9 mouse cellular contexts compared by ENCODE assay signal in the genomic region with DNA sequence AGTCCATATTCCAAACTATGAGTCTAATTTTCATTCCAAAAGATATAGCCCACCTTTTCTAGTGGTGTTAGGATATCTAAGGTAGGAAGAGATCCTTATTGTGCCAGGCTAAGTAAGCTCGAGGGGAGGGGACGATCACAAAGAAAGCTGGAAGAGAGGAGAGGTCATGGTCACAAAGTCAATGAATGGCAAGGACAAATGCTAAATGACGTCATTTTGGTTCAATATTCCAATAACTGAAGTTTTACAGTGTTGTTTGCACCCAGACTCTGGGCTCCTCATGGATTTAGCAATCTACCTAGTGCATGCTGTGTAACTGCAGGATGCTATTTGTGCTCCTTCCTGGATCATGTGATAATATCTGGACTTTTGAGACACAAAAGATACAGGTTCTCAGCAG. TPM values are rescaled to one million over a fixed set of nuclear protein-coding genes. Genes with fewer than 3 reads are reported as not detected.
DNase-seq lines count a peak whose midpoint lies in the region; ATAC-seq and TF ChIP-seq lines count a peak whose summit lies in the region.
"Had no signal": no experiment of that assay in that cellular context is flagged by ENCODE, and none has a peak within 500 bp of the region (broad histone marks: within the 10 kb centered on the region; RNA-seq: fewer than 3 reads in every experiment).

No protein-coding gene starts in this region.

- no peak overlapping the region for H3K4me2 ChIP-seq in heart, embryonic 12.5 days
- no peak overlapping the region for H3K4me2 ChIP-seq in midbrain, embryonic 11.5 days
- peak overlapping the region; percentile 84; the same call in 1 of the 2 replicates for H3K4me2 ChIP-seq in limb, embryonic 15.5 days
- H3K4me2 ChIP-seq in stomach, postnatal 0 days (replicated peaks; ENCODE audit: low read depth) = peak overlapping the region; percentile 86

- DNase-seq in heart, adult 9 months (ENCODE audit: low spot score in 2 of 2) = no peak
- DNase-seq in midbrain, embryonic 10.5 days (ENCODE audit: low spot score) = no peak
- no peak for DNase-seq in midbrain, embryonic 11.5 days (ENCODE audit: low spot score, missing footprints)
- DNase-seq in stomach, postnatal 0 days (ENCODE audit: low spot score) = no peak
- DNase-seq in cerebellum, postnatal 4 days (ENCODE audit: low spot score in 2 of 2) = no peak
- DNase-seq in retina, postnatal 1 day = no peak
- DNase-seq: heart, adult 18-20 months had no signal

- ATAC-seq in heart, embryonic 12.5 days (ENCODE audit: insufficient number of reproducible peaks, low FRiP score) = no peak
- ATAC-seq in midbrain, embryonic 11.5 days (ENCODE audit: low FRiP score) = no peak
- ATAC-seq in limb, embryonic 15.5 days (ENCODE audit: insufficient number of reproducible peaks, low FRiP score, low TSS enrichment, low read depth) = no peak
- ATAC-seq in stomach, postnatal 0 days (ENCODE audit: low FRiP score, low TSS enrichment) = no peak

- TF ChIP-seq CTCF in stomach, postnatal 0 days (IDR thresholded peaks at IDR 0.05; ENCODE audit: low read depth) = no peak

- no peaks in the 10 kb centered on the region for H3K36me3 ChIP-seq in heart, embryonic 12.5 days
- H3K36me3 ChIP-seq in midbrain, embryonic 10.5 days = no peaks in the 10 kb centered on the region
- no peaks in the 10 kb centered on the region for H3K36me3 ChIP-seq in midbrain, embryonic 11.5 days (ENCODE audit: control insufficient read depth, insufficient read depth, low read length)
- no peaks in the 10 kb centered on the region for H3K36me3 ChIP-seq in limb, embryonic 15.5 days
- no peaks in the 10 kb centered on the region for H3K36me3 ChIP-seq in stomach, postnatal 0 days (ENCODE audit: control insufficient read depth, insufficient read depth, low read length)

- peak overlapping the region; percentile 96; the same call in 1 of the 2 replicates for H3K4me3 ChIP-seq in heart, embryonic 12.5 days
- H3K4me3 ChIP-seq in midbrain, embryonic 10.5 days = peak overlapping the region; percentile 93
- H3K4me3 ChIP-seq in midbrain, embryonic 11.5 days (ENCODE audit: low read depth, low read length) = no peak overlapping the region
- peak overlapping the region; percentile 88; the same call in 1 of the 2 replicates for H3K4me3 ChIP-seq in limb, embryonic 15.5 days
- no peak overlapping the region for H3K4me3 ChIP-seq in stomach, postnatal 0 days (ENCODE audit: low read depth, low read length)

- TF ChIP-seq EP300 in stomach, postnatal 0 days (optimal IDR thresholded peaks at IDR 0.05) = no peak

- peaks cover 16% of the 10 kb centered on the region for H3K4me1 ChIP-seq in heart, embryonic 12.5 days (replicated peaks)
- H3K4me1 ChIP-seq in midbrain, embryonic 10.5 days = peaks cover 41% of the 10 kb centered on the region
- H3K4me1 ChIP-seq in midbrain, embryonic 11.5 days (ENCODE audit: control insufficient read depth, insufficient read depth, low read length) = peaks cover 10% of the 10 kb centered on the region
- H3K4me1 ChIP-seq in limb, embryonic 15.5 days = peaks cover 23% of the 10 kb centered on the region
- H3K4me1 ChIP-seq in stomach, postnatal 0 days (replicated peaks; ENCODE audit: control insufficient read depth, insufficient read depth) = no peaks in the 10 kb centered on the region; the same call in 1 of the 2 replicates

- no peak overlapping the region for H3K27ac ChIP-seq in heart, embryonic 12.5 days (ENCODE audit: poor library complexity, severe bottlenecking)
- H3K27ac ChIP-seq in midbrain, embryonic 10.5 days (replicated peaks) = no peak overlapping the region; the same call in 1 of the 2 replicates
- no peak overlapping the region for H3K27ac ChIP-seq in midbrain, embryonic 11.5 days (ENCODE audit: low read depth, low read length)
- no peak overlapping the region for H3K27ac ChIP-seq in limb, embryonic 15.5 days
- no peak overlapping the region for H3K27ac ChIP-seq in stomach, postnatal 0 days (replicated peaks)

- H3K27me3 ChIP-seq in heart, embryonic 12.5 days (replicated peaks) = peaks cover 12% of the 10 kb centered on the region
- H3K27me3 ChIP-seq in midbrain, embryonic 10.5 days (ENCODE audit: low read depth, poor library complexity, severe bottlenecking) = peaks cover 31% of the 10 kb centered on the region
- H3K27me3 ChIP-seq in midbrain, embryonic 11.5 days (ENCODE audit: control insufficient read depth, insufficient read depth, low read length) = no peaks in the 10 kb centered on the region
- H3K27me3 ChIP-seq in limb, embryonic 15.5 days = no peaks in the 10 kb centered on the region
- H3K27me3 ChIP-seq in stomach, postnatal 0 days (ENCODE audit: control insufficient read depth, insufficient read depth, low read length) = no peaks in the 10 kb centered on the region

- WGBS in heart, embryonic 12.5 days = 71% methylated on average over 3 of the region's 3 CpGs
- WGBS in midbrain, embryonic 10.5 days = 72% methylated on average over 3 of the region's 3 CpGs
- 60% methylated on average over 3 of the region's 3 CpGs for WGBS in midbrain, embryonic 11.5 days
- WGBS in limb, embryonic 15.5 days = 80% methylated on average over 3 of the region's 3 CpGs
- 59% methylated on average over 3 of the region's 3 CpGs for WGBS in stomach, postnatal 0 days

- no peaks in the 10 kb centered on the region for H3K9me3 ChIP-seq in heart, embryonic 12.5 days (replicated peaks)
- no peaks in the 10 kb centered on the region for H3K9me3 ChIP-seq in midbrain, embryonic 10.5 days (replicated peaks)
- no peaks in the 10 kb centered on the region for H3K9me3 ChIP-seq in midbrain, embryonic 11.5 days (ENCODE audit: control insufficient read depth, low read length)
- no peaks in the 10 kb centered on the region for H3K9me3 ChIP-seq in limb, embryonic 15.5 days
- no peaks in the 10 kb centered on the region for H3K9me3 ChIP-seq in stomach, postnatal 0 days (ENCODE audit: control insufficient read depth, low read length)

- no peak overlapping the region for H3K9ac ChIP-seq in heart, embryonic 12.5 days
- H3K9ac ChIP-seq in midbrain, embryonic 11.5 days (ENCODE audit: low read length) = no peak overlapping the region
- H3K9ac ChIP-seq in limb, embryonic 15.5 days = no peak overlapping the region
- no peak overlapping the region; the same call in 1 of the 2 replicates for H3K9ac ChIP-seq in stomach, postnatal 0 days (ENCODE audit: low read length)

RNA-seq across cellular contexts. Expression of gene Tnrc6c, which starts 1.2 kb away (rescaled TPM):
- 7.6 and 8.2 TPM in 2 replicates for polyA plus RNA-seq in heart, embryonic 12.5 days (2016; fragmentation: Nextera tagmentation; extraction: Ambion mirVana)
- 9.4 and 12.4 TPM in 2 replicates for polyA plus RNA-seq in midbrain, embryonic 10.5 days (2016; fragmentation: Nextera tagmentation; extraction: Ambion mirVana)
- 14.6 and 15.1 TPM in 2 replicates for polyA plus RNA-seq in midbrain, embryonic 11.5 days (2014; fragmentation: Nextera tagmentation; extraction: Ambion mirVana)
- 13.2 and 15.4 TPM in 2 replicates for polyA plus RNA-seq in limb, embryonic 15.5 days (2015; fragmentation: Nextera tagmentation; extraction: Ambion mirVana)
- polyA plus RNA-seq in stomach, postnatal 0 days (2015; fragmentation: Nextera tagmentation; extraction: Ambion mirVana) = 6.0 and 6.1 TPM in 2 replicates

Comparison
In these comparisons a context has a peak if more than half of its experiments do, and no peak if none do; other contexts are left out.
1. H3K4me3 ChIP-seq: peak in heart, embryonic 12.5 days (single experiment), midbrain, embryonic 10.5 days (single experiment) and limb, embryonic 15.5 days (single experiment); none in midbrain, embryonic 11.5 days (single experiment) and stomach, postnatal 0 days (single experiment).
2. H3K4me2 ChIP-seq: peak in limb, embryonic 15.5 days (single experiment) and stomach, postnatal 0 days (single experiment); none in heart, embryonic 12.5 days (single experiment) and midbrain, embryonic 11.5 days (single experiment).